Mouse (Mus musculus): ENCODE data around the gene Zfp341. TPM values are rescaled to one million over a fixed set of nuclear protein-coding genes. Genes with fewer than 3 reads are reported as not detected.

Gene Zfp341
- polyA plus RNA-seq, 1 experiment, result 18.7 TPM

- TF ChIP-seq POLR2A (IDR thresholded peaks at IDR 0.05; ENCODE audit: borderline replicate concordance, extremely low read depth, insufficient read depth, insufficient read length, poor library complexity, severe bottlenecking) (no peak), CTCF (IDR thresholded peaks at IDR 0.05; ENCODE audit: borderline replicate concordance, extremely low read depth, insufficient read depth, insufficient read length) (no peak)
- DNase-seq (ENCODE audit: low read depth), result peak; percentile 40
These were observed 1.9 kb downstream of the Zfp341 start for GRCm38 (mm10) chr2:154614841-154615576.

GRCm38 (mm10) chr2:154615674-154616073 is 2.6 kb downstream of the Zfp341 start:
- no peak for DNase-seq (ENCODE audit: low read depth)
- TF ChIP-seq CTCF (IDR thresholded peaks at IDR 0.05; ENCODE audit: borderline replicate concordance, extremely low read depth, insufficient read depth, insufficient read length) (no peak), POLR2A (IDR thresholded peaks at IDR 0.05; ENCODE audit: borderline replicate concordance, extremely low read depth, insufficient read depth, insufficient read length, poor library complexity, severe bottlenecking) (no peak)

GRCm38 (mm10) chr2:154617061-154617460 is 4.0 kb downstream of the Zfp341 start:
- TF ChIP-seq CTCF (IDR thresholded peaks at IDR 0.05; ENCODE audit: borderline replicate concordance, extremely low read depth, insufficient read depth, insufficient read length), result no peak
- TF ChIP-seq POLR2A (IDR thresholded peaks at IDR 0.05; ENCODE audit: borderline replicate concordance, extremely low read depth, insufficient read depth, insufficient read length, poor library complexity, severe bottlenecking), result no peak
- DNase-seq (ENCODE audit: low read depth), result no peak

GRCm38 (mm10) chr2:154621684-154622083 is 8.6 kb downstream of the Zfp341 start:
- TF ChIP-seq POLR2A (IDR thresholded peaks at IDR 0.05; ENCODE audit: borderline replicate concordance, extremely low read depth, insufficient read depth, insufficient read length, poor library complexity, severe bottlenecking), result no peak
- no peak for TF ChIP-seq CTCF (IDR thresholded peaks at IDR 0.05; ENCODE audit: borderline replicate concordance, extremely low read depth, insufficient read depth, insufficient read length)
- DNase-seq (ENCODE audit: low read depth), result no peak

GRCm38 (mm10) chr2:154624137-154624536 is 11.0 kb downstream of the Zfp341 start:
- no peak for TF ChIP-seq POLR2A (IDR thresholded peaks at IDR 0.05; ENCODE audit: borderline replicate concordance, extremely low read depth, insufficient read depth, insufficient read length, poor library complexity, severe bottlenecking)
- peak; percentile 19; the same call in 1 of the 2 replicates for TF ChIP-seq CTCF (IDR thresholded peaks at IDR 0.05; ENCODE audit: borderline replicate concordance, extremely low read depth, insufficient read depth, insufficient read length)
- no peak for DNase-seq (ENCODE audit: low read depth)

GRCm38 (mm10) chr2:154630531-154630930 is 17.4 kb downstream of the Zfp341 start:
- TF ChIP-seq POLR2A (IDR thresholded peaks at IDR 0.05; ENCODE audit: borderline replicate concordance, extremely low read depth, insufficient read depth, insufficient read length, poor library complexity, severe bottlenecking), result no peak
- DNase-seq (ENCODE audit: low read depth), result no peak

DNA sequence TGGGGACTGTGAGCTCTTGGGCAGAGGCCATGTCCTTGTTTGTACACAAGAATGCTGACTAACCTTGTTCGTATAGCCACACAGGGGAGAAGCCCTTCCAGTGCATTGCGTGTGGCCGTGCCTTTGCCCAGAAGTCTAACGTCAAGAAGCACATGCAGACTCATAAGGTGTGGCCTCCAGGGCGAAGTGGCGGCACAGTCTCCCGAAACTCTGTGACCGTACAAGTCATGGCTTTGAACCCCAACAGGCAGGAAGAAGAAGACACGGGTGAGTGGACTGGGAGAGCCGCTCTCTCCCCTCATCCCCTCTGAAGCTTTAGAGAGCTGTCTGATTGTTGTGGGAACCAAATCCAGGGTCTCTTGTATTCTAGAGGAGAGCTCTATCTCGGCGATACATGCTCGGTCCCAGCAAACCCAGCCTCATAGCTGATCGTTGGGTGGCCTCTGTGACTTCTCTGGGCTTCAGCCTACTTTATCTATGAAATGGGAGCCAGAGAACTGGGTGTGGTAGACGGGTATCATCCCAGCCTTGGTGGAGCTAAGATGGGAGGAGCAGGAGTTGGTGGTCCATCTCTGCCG is 19.2 kb downstream of the Zfp341 start:
- DNase-seq (ENCODE audit: low read depth), result no peak
- TF ChIP-seq POLR2A (IDR thresholded peaks at IDR 0.05; ENCODE audit: borderline replicate concordance, extremely low read depth, insufficient read depth, insufficient read length, poor library complexity, severe bottlenecking) (no peak), CTCF (IDR thresholded peaks at IDR 0.05; ENCODE audit: borderline replicate concordance, extremely low read depth, insufficient read depth, insufficient read length) (no peak)

- no peak for TF ChIP-seq POLR2A (IDR thresholded peaks at IDR 0.05; ENCODE audit: borderline replicate concordance, extremely low read depth, insufficient read depth, insufficient read length, poor library complexity, severe bottlenecking)
- no peak for TF ChIP-seq CTCF (IDR thresholded peaks at IDR 0.05; ENCODE audit: borderline replicate concordance, extremely low read depth, insufficient read depth, insufficient read length)
- no peak for DNase-seq (ENCODE audit: low read depth)
These were observed 20.1 kb downstream of the Zfp341 start for GRCm38 (mm10) chr2:154633039-154633742.

DNA sequence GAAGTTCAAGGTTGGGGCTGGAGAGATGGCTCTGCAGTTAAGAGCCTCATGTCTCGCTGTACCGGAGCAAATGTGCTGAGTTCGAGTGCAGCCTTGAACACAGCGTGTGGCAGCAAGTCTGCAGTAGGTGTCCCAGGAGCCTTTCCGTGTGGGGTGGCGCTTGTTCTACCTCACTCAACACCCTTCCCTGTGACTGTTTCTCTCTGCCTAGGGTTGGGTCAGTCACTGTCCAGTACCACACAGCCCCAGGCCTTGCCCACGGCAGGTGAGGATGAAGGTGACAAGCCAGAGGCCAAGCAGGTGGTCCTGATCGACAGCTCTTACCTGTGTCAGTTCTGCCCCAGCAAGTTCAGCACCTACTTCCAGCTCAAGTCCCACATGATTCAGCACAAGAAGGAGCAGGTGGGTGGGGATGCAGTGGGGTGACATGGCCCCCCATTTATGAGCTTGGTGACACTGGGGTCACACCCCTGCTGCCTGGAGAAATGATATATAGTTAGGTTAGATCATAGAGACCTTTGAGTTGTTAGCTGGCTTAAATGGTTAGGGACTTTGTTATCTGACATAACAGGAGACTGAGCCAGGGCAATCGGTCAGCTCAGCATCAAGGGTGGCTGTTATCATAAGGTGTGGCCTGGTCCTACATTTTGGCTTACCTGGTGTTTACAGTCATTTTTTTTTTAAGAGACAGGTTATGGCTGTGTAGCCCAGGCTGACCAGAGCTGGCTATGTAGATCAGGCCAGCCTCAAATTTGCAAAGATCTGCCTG is 21.0 kb downstream of the Zfp341 start:
- TF ChIP-seq POLR2A (IDR thresholded peaks at IDR 0.05; ENCODE audit: borderline replicate concordance, extremely low read depth, insufficient read depth, insufficient read length, poor library complexity, severe bottlenecking), result no peak
- no peak for TF ChIP-seq CTCF (IDR thresholded peaks at IDR 0.05; ENCODE audit: borderline replicate concordance, extremely low read depth, insufficient read depth, insufficient read length)
- no peak for DNase-seq (ENCODE audit: low read depth)

DNA sequence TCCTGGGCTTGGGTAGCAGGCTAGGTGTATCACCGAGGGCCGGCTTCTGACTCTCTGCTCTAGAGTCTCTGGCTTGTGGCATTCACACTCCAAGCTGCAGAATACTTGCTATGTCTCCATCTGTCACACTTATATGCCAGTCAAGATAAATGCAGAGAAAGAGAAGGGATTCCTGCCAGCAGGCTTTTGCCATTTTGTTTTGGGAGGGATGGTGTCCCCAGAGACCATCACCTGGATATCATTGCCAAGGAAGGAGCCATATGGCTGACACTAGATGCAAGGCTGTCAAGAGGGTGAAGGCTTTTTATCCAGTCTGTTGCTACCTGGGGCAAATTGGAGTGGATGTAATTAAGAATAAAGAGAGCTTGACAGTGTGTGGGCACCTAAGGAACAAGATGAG is 22.7 kb downstream of the Zfp341 start:
- DNase-seq (ENCODE audit: low read depth), result no peak

DNA sequence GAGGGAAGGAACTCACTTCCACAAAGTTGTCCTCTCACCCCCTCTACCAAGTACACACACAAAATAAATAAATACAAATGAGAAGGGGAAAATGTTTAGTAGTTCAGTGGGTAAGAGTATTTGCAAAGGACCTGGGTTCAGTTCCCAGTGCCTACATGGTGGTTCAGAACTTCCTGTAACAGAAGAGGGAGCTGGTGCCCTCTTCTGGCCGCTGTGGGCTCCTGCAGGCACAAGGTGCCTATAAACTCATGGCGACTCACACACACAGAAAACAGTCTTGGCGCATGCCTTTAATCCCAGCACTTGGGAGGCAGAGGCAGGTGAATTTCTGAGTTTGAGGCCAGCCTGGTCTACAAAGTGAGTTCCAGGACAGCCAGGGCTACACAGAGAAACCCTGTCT is 25.4 kb downstream of the Zfp341 start:
- TF ChIP-seq POLR2A (IDR thresholded peaks at IDR 0.05; ENCODE audit: borderline replicate concordance, extremely low read depth, insufficient read depth, insufficient read length, poor library complexity, severe bottlenecking), result no peak
- TF ChIP-seq CTCF (IDR thresholded peaks at IDR 0.05; ENCODE audit: borderline replicate concordance, extremely low read depth, insufficient read depth, insufficient read length), result no peak
- DNase-seq (ENCODE audit: low read depth), result no peak

More for the DNA sequence above, 22.7 kb downstream of the Zfp341 start:
- TF ChIP-seq CTCF (IDR thresholded peaks at IDR 0.05; ENCODE audit: borderline replicate concordance, extremely low read depth, insufficient read depth, insufficient read length) (no peak), POLR2A (IDR thresholded peaks at IDR 0.05; ENCODE audit: borderline replicate concordance, extremely low read depth, insufficient read depth, insufficient read length, poor library complexity, severe bottlenecking) (no peak)

Measured in brain, embryonic 14.5 days (tissue).